Mouse (Mus musculus) layer of hippocampus, adult 6 months (tissue): Measurements from ENCODE around the gene Slc7a5. TPM values are rescaled to one million over a fixed set of nuclear protein-coding genes. Genes with fewer than 3 reads are reported as not detected.

Source experiments
- long read RNA-seq, 2 experiments: library from polyadenylated mRNA; unstranded; transcript quantifications; one replicate each; pipeline ENCODE4 v2.0.0; 2019 to 2020
- polyA plus RNA-seq: library from polyadenylated mRNA; unstranded; fragments of <200 nt; fragmentation: Nextera tagmentation; gene quantifications from 2 replicates; pipeline ENCODE4 v1.2.3, GENCODE M21; 2021

Gene Slc7a5
- polyA plus RNA-seq, result 2.4 and 2.8 TPM in 2 replicates
- long read RNA-seq, experiment 1, partial matches to known transcripts, result 0 of 2 reads
- long read RNA-seq, experiment 1, other reads (novel, unspliced or antisense), result 2 of 2 reads
- long read RNA-seq, experiment 2, transcript Slc7a5-201 (10 exons, 3,517 nt), result major isoform, 6 of 11 reads
- long read RNA-seq, experiment 2, partial matches to known transcripts, result 1 of 11 reads
- long read RNA-seq, experiment 2, other reads (novel, unspliced or antisense), result 4 of 11 reads

GRCm38 (mm10) chr8:121907587-121908248 lies at the start of gene Slc7a5:
TSS of gene Slc7a5 (minus strand) at chr8:121907694.

GRCm38 (mm10) chr8:121949222-121949800 lies 41.8 kb upstream of the Slc7a5 start, which contains the start of gene Banp:
TSS of gene Banp (plus strand) at chr8:121949750.

GRCm38 (mm10) chr8:121944831-121945230 lies 37.3 kb upstream of the Slc7a5 start, which contains the start of gene Car5a:
TSS of gene Car5a (minus strand) at chr8:121944904.

Other genes starting within 250 kb of the Slc7a5 start
- 205 and 291 TPM in 2 replicates for gene Jph3, start 178.1 kb downstream of the Slc7a5 start, polyA plus RNA-seq
- 14.1 and 15.0 TPM in 2 replicates for gene Klhdc4, start 78.1 kb downstream of the Slc7a5 start, polyA plus RNA-seq
- gene Car5a, start 37.2 kb upstream of the Slc7a5 start, polyA plus RNA-seq, result 0.56 and 0.79 TPM in 2 replicates
- 25.5 and 29.3 TPM in 2 replicates for gene Banp, start 42.1 kb upstream of the Slc7a5 start, polyA plus RNA-seq